Mouse (Mus musculus): Measurements from ENCODE around the gene Vwc2l. TPM values are rescaled to one million over a fixed set of nuclear protein-coding genes. Genes with fewer than 3 reads are reported as not detected.

The Vwc2l gene
- polyA plus RNA-seq, 1 experiment from 2014 or later: not detected

GRCm38 (mm10) chr1:70845276-70845675, 119.8 kb downstream of the Vwc2l start:
- no peaks in the 10 kb centered on the region for H3K4me1 ChIP-seq
- H3K36me3 ChIP-seq: no peaks in the 10 kb centered on the region
- no peak overlapping the region for H3K4me3 ChIP-seq
- H3K27ac ChIP-seq: no peak overlapping the region
- H3K9ac ChIP-seq: no peak overlapping the region
- H3K4me2 ChIP-seq (replicated peaks): no peak overlapping the region
- H3K9me3 ChIP-seq: no peaks in the 10 kb centered on the region
- H3K27me3 ChIP-seq: no peaks in the 10 kb centered on the region
- ATAC-seq (ENCODE audit: low FRiP score, low read depth): no peak

GRCm38 (mm10) chr1:70851633-70852390, 126.3 kb downstream of the Vwc2l start:
- Histone ChIP-seq H3K9ac (no peak overlapping the region), H3K4me3 (no peak overlapping the region), H3K4me1 (no peaks in the 10 kb centered on the region), H3K36me3 (no peaks in the 10 kb centered on the region), H3K4me2 (replicated peaks) (no peak overlapping the region), H3K9me3 (no peaks in the 10 kb centered on the region), H3K27me3 (no peaks in the 10 kb centered on the region), H3K27ac (no peak overlapping the region)
- no peak; the same call in 1 of the 2 replicates for ATAC-seq (ENCODE audit: low FRiP score, low read depth)
- 47% methylated on average over 12 of the region's 12 CpGs for WGBS

- Histone ChIP-seq H3K9ac (no peak overlapping the region), H3K4me1 (no peaks in the 10 kb centered on the region), H3K27ac (no peak overlapping the region), H3K4me2 (replicated peaks) (no peak overlapping the region), H3K27me3 (no peaks in the 10 kb centered on the region), H3K4me3 (no peak overlapping the region), H3K36me3 (no peaks in the 10 kb centered on the region), H3K9me3 (no peaks in the 10 kb centered on the region)
- no peak for ATAC-seq (ENCODE audit: low FRiP score, low read depth)
- WGBS: 75% methylated on average over 11 of the region's 11 CpGs
Measured at GRCm38 (mm10) chr1:70853446-70853845, 127.9 kb downstream of the Vwc2l start.

- Histone ChIP-seq H3K4me3 (no peak overlapping the region), H3K36me3 (no peaks in the 10 kb centered on the region), H3K27ac (no peak overlapping the region), H3K4me2 (replicated peaks) (no peak overlapping the region), H3K9ac (no peak overlapping the region), H3K9me3 (no peaks in the 10 kb centered on the region), H3K4me1 (no peaks in the 10 kb centered on the region), H3K27me3 (no peaks in the 10 kb centered on the region)
- WGBS: 68% methylated on average over 5 of the region's 5 CpGs
- no peak for ATAC-seq (ENCODE audit: low FRiP score, low read depth)
Measured at GRCm38 (mm10) chr1:70855912-70856311, 130.4 kb downstream of the Vwc2l start.

- WGBS: 59% methylated on average over 2 of the region's 2 CpGs
- no peaks in the 10 kb centered on the region for H3K9me3 ChIP-seq
- H3K4me1 ChIP-seq: no peaks in the 10 kb centered on the region
- ATAC-seq (ENCODE audit: low FRiP score, low read depth): no peak
- H3K36me3 ChIP-seq: no peaks in the 10 kb centered on the region
- H3K27ac ChIP-seq: no peak overlapping the region
- H3K27me3 ChIP-seq: no peaks in the 10 kb centered on the region
- no peak overlapping the region for H3K4me3 ChIP-seq
- H3K9ac ChIP-seq: no peak overlapping the region
- no peak overlapping the region for H3K4me2 ChIP-seq (replicated peaks)
Measured at GRCm38 (mm10) chr1:70861672-70862071, 136.2 kb downstream of the Vwc2l start.

- H3K4me2 ChIP-seq (replicated peaks): no peak overlapping the region
- no peak overlapping the region for H3K9ac ChIP-seq
- no peak overlapping the region for H3K4me3 ChIP-seq
- H3K27me3 ChIP-seq: no peaks in the 10 kb centered on the region
- no peak for ATAC-seq (ENCODE audit: low FRiP score, low read depth)
- H3K36me3 ChIP-seq: no peaks in the 10 kb centered on the region
- H3K4me1 ChIP-seq: no peaks in the 10 kb centered on the region
- 51% methylated on average over 5 of the region's 5 CpGs for whole genome bisulfite sequencing
- no peak overlapping the region for H3K27ac ChIP-seq
- no peaks in the 10 kb centered on the region for H3K9me3 ChIP-seq
Measured at GRCm38 (mm10) chr1:70866137-70866536, 140.6 kb downstream of the Vwc2l start.

- H3K27ac ChIP-seq: no peak overlapping the region
- no peaks in the 10 kb centered on the region for H3K36me3 ChIP-seq
- no peak for ATAC-seq (ENCODE audit: low FRiP score, low read depth)
- no peak overlapping the region for H3K4me2 ChIP-seq (replicated peaks)
- WGBS: 90% methylated on average over 2 of the region's 2 CpGs
- no peak overlapping the region for H3K9ac ChIP-seq
- H3K4me3 ChIP-seq: no peak overlapping the region
- no peaks in the 10 kb centered on the region for H3K27me3 ChIP-seq
- H3K4me1 ChIP-seq: no peaks in the 10 kb centered on the region
- H3K9me3 ChIP-seq: no peaks in the 10 kb centered on the region
Measured at GRCm38 (mm10) chr1:70880496-70880895, 155.0 kb downstream of the Vwc2l start.

GRCm38 (mm10) chr1:70881269-70881668, 155.8 kb downstream of the Vwc2l start:
- no peaks in the 10 kb centered on the region for H3K36me3 ChIP-seq
- no peaks in the 10 kb centered on the region for H3K9me3 ChIP-seq
- no peaks in the 10 kb centered on the region for H3K27me3 ChIP-seq
- no peak overlapping the region for H3K4me3 ChIP-seq
- ATAC-seq (ENCODE audit: low FRiP score, low read depth): no peak
- no peak overlapping the region for H3K4me2 ChIP-seq (replicated peaks)
- 95% methylated on average over 3 of the region's 3 CpGs for WGBS
- H3K27ac ChIP-seq: no peak overlapping the region
- H3K4me1 ChIP-seq: no peaks in the 10 kb centered on the region
- H3K9ac ChIP-seq: no peak overlapping the region

- H3K4me1 ChIP-seq: no peaks in the 10 kb centered on the region
- H3K4me3 ChIP-seq: no peak overlapping the region
- 82% methylated on average over 4 of the region's 4 CpGs for WGBS
- H3K27ac ChIP-seq: no peak overlapping the region
- H3K9ac ChIP-seq: no peak overlapping the region
- no peaks in the 10 kb centered on the region for H3K27me3 ChIP-seq
- no peak for ATAC-seq (ENCODE audit: low FRiP score, low read depth)
- no peak overlapping the region for H3K4me2 ChIP-seq (replicated peaks)
- no peaks in the 10 kb centered on the region for H3K9me3 ChIP-seq
- no peaks in the 10 kb centered on the region for H3K36me3 ChIP-seq
Measured at GRCm38 (mm10) chr1:70884156-70884555, 158.6 kb downstream of the Vwc2l start.

- H3K27me3 ChIP-seq: no peaks in the 10 kb centered on the region
- no peaks in the 10 kb centered on the region for H3K36me3 ChIP-seq
- no peak overlapping the region for H3K4me3 ChIP-seq
- H3K27ac ChIP-seq: no peak overlapping the region
- 75% methylated on average over 3 of the region's 3 CpGs for WGBS
- H3K9me3 ChIP-seq: no peaks in the 10 kb centered on the region
- H3K9ac ChIP-seq: no peak overlapping the region
- no peaks in the 10 kb centered on the region for H3K4me1 ChIP-seq
- ATAC-seq (ENCODE audit: low FRiP score, low read depth): no peak
- no peak overlapping the region for H3K4me2 ChIP-seq (replicated peaks)
Measured at GRCm38 (mm10) chr1:70902311-70902710, 176.8 kb downstream of the Vwc2l start.

- H3K4me2 ChIP-seq (replicated peaks): no peak overlapping the region
- no peaks in the 10 kb centered on the region for H3K4me1 ChIP-seq
- no peaks in the 10 kb centered on the region for H3K36me3 ChIP-seq
- H3K27ac ChIP-seq: no peak overlapping the region
- 88% methylated on average over 2 of the region's 2 CpGs for WGBS
- no peak overlapping the region for H3K4me3 ChIP-seq
- H3K27me3 ChIP-seq: no peaks in the 10 kb centered on the region
- no peaks in the 10 kb centered on the region for H3K9me3 ChIP-seq
- no peak overlapping the region for H3K9ac ChIP-seq
- no peak for ATAC-seq (ENCODE audit: low FRiP score, low read depth)
Measured at GRCm38 (mm10) chr1:70907366-70907765, 181.9 kb downstream of the Vwc2l start.

GRCm38 (mm10) chr1:70911235-70911634, 185.7 kb downstream of the Vwc2l start:
- Histone ChIP-seq H3K4me1 (no peaks in the 10 kb centered on the region), H3K36me3 (no peaks in the 10 kb centered on the region), H3K9ac (no peak overlapping the region), H3K4me2 (replicated peaks) (no peak overlapping the region), H3K27me3 (no peaks in the 10 kb centered on the region), H3K9me3 (no peaks in the 10 kb centered on the region), H3K27ac (no peak overlapping the region), H3K4me3 (no peak overlapping the region)
- ATAC-seq (ENCODE audit: low FRiP score, low read depth): no peak
- 53% methylated on average over 4 of the region's 4 CpGs for WGBS

GRCm38 (mm10) chr1:70913071-70913470, 187.6 kb downstream of the Vwc2l start:
- Histone ChIP-seq H3K36me3 (no peaks in the 10 kb centered on the region), H3K9me3 (no peaks in the 10 kb centered on the region), H3K4me2 (replicated peaks) (no peak overlapping the region), H3K4me1 (no peaks in the 10 kb centered on the region), H3K27me3 (no peaks in the 10 kb centered on the region), H3K4me3 (no peak overlapping the region), H3K9ac (no peak overlapping the region), H3K27ac (no peak overlapping the region)
- 61% methylated on average over 9 of the region's 9 CpGs for WGBS
- ATAC-seq (ENCODE audit: low FRiP score, low read depth): no peak

Data from limb, embryonic 13.5 days (tissue).